20 mouse cellular contexts compared by ENCODE assay signal in genomic region chr19:41816410-41816809, GRCm38 (mm10). TPM values are rescaled to one million over a fixed set of nuclear protein-coding genes. Genes with fewer than 3 reads are reported as not detected.
A peak's percentile ranks its signal among the peaks of the same experiment; 100 is the strongest.
DNase-seq lines count a peak whose midpoint lies in the region; ATAC-seq and TF ChIP-seq lines count a peak whose summit lies in the region.
"Had no signal": no experiment of that assay in that cellular context is flagged by ENCODE, and none has a peak within 500 bp of the region (broad histone marks: within the 10 kb centered on the region; RNA-seq: fewer than 3 reads in every experiment).

No protein-coding gene starts in this region.

- no peaks in the 10 kb centered on the region for H3K36me3 ChIP-seq in lung, embryonic 14.5 days (ENCODE audit: insufficient read depth)
- H3K36me3 ChIP-seq in embryonic facial prominence, embryonic 14.5 days (ENCODE audit: control insufficient read depth, insufficient read depth, low read length): no peaks in the 10 kb centered on the region
- H3K36me3 ChIP-seq: heart, embryonic 10.5 days; hindbrain, embryonic 12.5 days had no signal

- 38% methylated on average over 5 of the region's 5 CpGs for WGBS in lung, embryonic 14.5 days
- 42% methylated on average over 5 of the region's 5 CpGs for WGBS in embryonic facial prominence, embryonic 14.5 days

- H3K4me1 ChIP-seq in lung, embryonic 14.5 days (ENCODE audit: insufficient read depth): 0 out of 2 replicates have a peak, but pooled peaks cover 3% of the 10 kb centered on the region
- 0 out of 2 replicates have a peak, but pooled peaks cover 5% of the 10 kb centered on the region for H3K4me1 ChIP-seq in brown adipose tissue, adult 24 weeks (ENCODE audit: control insufficient read depth, insufficient read depth, insufficient read length, low read length)
- 0 out of 2 replicates have a peak, but pooled peaks cover 6% of the 10 kb centered on the region for H3K4me1 ChIP-seq in embryonic facial prominence, embryonic 14.5 days (ENCODE audit: control insufficient read depth, insufficient read depth, low read length)
- H3K4me1 ChIP-seq: forebrain, embryonic 13.5 days had no signal

- no peak for ATAC-seq in lung, embryonic 14.5 days (ENCODE audit: insufficient read depth)
- no peak for ATAC-seq in embryonic facial prominence, embryonic 14.5 days (ENCODE audit: low read depth)
- no peak for ATAC-seq in granulocyte monocyte progenitor cell, adult 5-6 weeks (replicated peaks; ENCODE audit: poor library complexity, severe bottlenecking)
- ATAC-seq: forebrain, embryonic 13.5 days; forebrain, postnatal 0 days; hindbrain, embryonic 16.5 days; inflammation-experienced regulatory T-cells, adult 6 months had no signal

- no peaks in the 10 kb centered on the region for H3K9me3 ChIP-seq in lung, embryonic 14.5 days (ENCODE audit: low read depth, low read length)
- no peaks in the 10 kb centered on the region for H3K9me3 ChIP-seq in embryonic facial prominence, embryonic 14.5 days (ENCODE audit: control insufficient read depth, low read length)
- H3K9me3 ChIP-seq: forebrain, embryonic 13.5 days; heart, embryonic 10.5 days; hindbrain, embryonic 12.5 days had no signal

- H3K4me3 ChIP-seq in lung, embryonic 14.5 days (ENCODE audit: low read depth, low read length): no peak overlapping the region
- no peak overlapping the region for H3K4me3 ChIP-seq in brown adipose tissue, adult 24 weeks (ENCODE audit: insufficient read depth, low read depth, low read length)
- no peak overlapping the region for H3K4me3 ChIP-seq in embryonic facial prominence, embryonic 14.5 days (ENCODE audit: low read depth, low read length)
- H3K4me3 ChIP-seq: forebrain, embryonic 13.5 days; heart, embryonic 10.5 days; hindbrain, embryonic 12.5 days had no signal

- H3K9ac ChIP-seq in lung, embryonic 14.5 days: no peak overlapping the region
- no peak overlapping the region for H3K9ac ChIP-seq in embryonic facial prominence, embryonic 14.5 days (ENCODE audit: low read depth, low read length)
- H3K9ac ChIP-seq: forebrain, embryonic 13.5 days; forebrain, postnatal 0 days; hindbrain, embryonic 12.5 days had no signal

- no peak for TF ChIP-seq CTCF in lung, embryonic 14.5 days (IDR thresholded peaks at IDR 0.05; ENCODE audit: low read depth)

- no peaks in the 10 kb centered on the region for H3K27me3 ChIP-seq in lung, embryonic 14.5 days (ENCODE audit: insufficient read depth, low read length)
- no peaks in the 10 kb centered on the region for H3K27me3 ChIP-seq in embryonic facial prominence, embryonic 14.5 days (replicated peaks; ENCODE audit: control insufficient read depth, insufficient read depth, low read length)
- H3K27me3 ChIP-seq: forebrain, embryonic 13.5 days had no signal

- no peak for DNase-seq in lung, embryonic 14.5 days
- DNase-seq in lung, postnatal 10 days: no peak
- DNase-seq in adipocyte (ENCODE audit: low spot score): peak; percentile 59
- no peak for DNase-seq in embryonic facial prominence, embryonic 14.5 days (ENCODE audit: low spot score)
- no peak for DNase-seq in kidney, adult 8-10 months
- DNase-seq: adrenal gland, adult 8-10 months; cerebellum, adult 11-12 months; cerebellum, adult 9-10 months; forebrain, postnatal 0 days; gastrocnemius, postnatal 36 days; heart, adult 18-20 months; heart, postnatal 10 days; heart, postnatal 4 days had no signal

- no peak overlapping the region for H3K4me2 ChIP-seq in lung, embryonic 14.5 days
- no peak overlapping the region for H3K4me2 ChIP-seq in embryonic facial prominence, embryonic 14.5 days (ENCODE audit: low read depth, low read length)
- H3K4me2 ChIP-seq: forebrain, embryonic 13.5 days; hindbrain, embryonic 12.5 days had no signal

- peak overlapping the region; percentile 88 for H3K27ac ChIP-seq in lung, embryonic 14.5 days (ENCODE audit: low read depth)
- H3K27ac ChIP-seq in brown adipose tissue, adult 24 weeks (replicated peaks; ENCODE audit: low read depth, low read length): peak overlapping the region; percentile 81
- H3K27ac ChIP-seq in embryonic facial prominence, embryonic 14.5 days (replicated peaks; ENCODE audit: low read depth, low read length): peak overlapping the region; percentile 45
- H3K27ac ChIP-seq: forebrain, embryonic 13.5 days; heart, embryonic 10.5 days had no signal

RNA-seq across cellular contexts. Expression of gene Frat1, which starts 13.4 kb away (rescaled TPM):
- polyA plus RNA-seq in lung, embryonic 14.5 days (2014; fragmentation: Nextera tagmentation; extraction: Ambion mirVana): 4.4 and 4.5 TPM in 2 replicates
- 5.3 and 6.0 TPM in 2 replicates for polyA plus RNA-seq in brown adipose tissue, adult 24 weeks (2012; ENCODE audit: insufficient read depth, insufficient read length, missing spikeins)
- 4.5 and 6.4 TPM in 2 replicates for polyA plus RNA-seq in embryonic facial prominence, embryonic 14.5 days (2014; fragmentation: Nextera tagmentation; extraction: Ambion mirVana)
- total RNA-seq in granulocyte monocyte progenitor cell, adult 5-6 weeks (2014; fragmentation: Nextera tagmentation): 2.6 and 5.6 TPM in 2 replicates
- 10.0 and 11.2 TPM in 2 replicates for total RNA-seq in granulocyte monocyte progenitor cell, adult 5-6 weeks (2017)

RNA-seq across cellular contexts. Expression of gene Arhgap19, which starts 14.6 kb away (rescaled TPM):
- polyA plus RNA-seq in lung, embryonic 14.5 days (2014; fragmentation: Nextera tagmentation; extraction: Ambion mirVana): 39.2 and 40.9 TPM in 2 replicates
- 2.5 and 2.8 TPM in 2 replicates for polyA plus RNA-seq in brown adipose tissue, adult 24 weeks (2012; ENCODE audit: insufficient read depth, insufficient read length, missing spikeins)
- 17.5 and 21.2 TPM in 2 replicates for polyA plus RNA-seq in embryonic facial prominence, embryonic 14.5 days (2014; fragmentation: Nextera tagmentation; extraction: Ambion mirVana)
- total RNA-seq in granulocyte monocyte progenitor cell, adult 5-6 weeks (2014; fragmentation: Nextera tagmentation): 19.8 and 25.9 TPM in 2 replicates
- 43.2 and 55.3 TPM in 2 replicates for total RNA-seq in granulocyte monocyte progenitor cell, adult 5-6 weeks (2017)

RNA-seq across cellular contexts. Expression of gene Frat2, which starts 31.5 kb away (rescaled TPM):
- polyA plus RNA-seq in lung, embryonic 14.5 days (2014; fragmentation: Nextera tagmentation; extraction: Ambion mirVana): 2.4 and 2.6 TPM in 2 replicates
- polyA plus RNA-seq in brown adipose tissue, adult 24 weeks (2012; ENCODE audit: insufficient read depth, insufficient read length, missing spikeins): 1.3 and 2.1 TPM in 2 replicates
- 2.8 and 3.2 TPM in 2 replicates for polyA plus RNA-seq in embryonic facial prominence, embryonic 14.5 days (2014; fragmentation: Nextera tagmentation; extraction: Ambion mirVana)
- total RNA-seq in granulocyte monocyte progenitor cell, adult 5-6 weeks (2014; fragmentation: Nextera tagmentation): 18.9 and 20.6 TPM in 2 replicates
- 25.7 and 33.4 TPM in 2 replicates for total RNA-seq in granulocyte monocyte progenitor cell, adult 5-6 weeks (2017)
